Mouse (Mus musculus) R1 (cell line): ENCODE results near the gene Tbx21.

ENCODE experiments used
- DNase-seq: peaks from one replicate; pipeline ENCODE4 v3.0.0-alpha.2; 2018; ENCODE audit warnings: low read depth, low spot score

Tbx21 gene

GRCm38 (mm10) chr11:97131683-97132082, 16.6 kb upstream of the Tbx21 start:
- no peak for DNase-seq

GRCm38 (mm10) chr11:97130318-97130717, 15.2 kb upstream of the Tbx21 start:
- DNase-seq: no peak

GRCm38 (mm10) chr11:97128956-97129355, 13.8 kb upstream of the Tbx21 start:
- DNase-seq: no peak

- peak; percentile 49 for DNase-seq
Observed at GRCm38 (mm10) chr11:97127470-97128223, 12.5 kb upstream of the Tbx21 start.

GRCm38 (mm10) chr11:97126645-97127468, 11.7 kb upstream of the Tbx21 start:
- peak; percentile 58 for DNase-seq

- DNase-seq: no peak
Observed at GRCm38 (mm10) chr11:97124266-97125036, 9.3 kb upstream of the Tbx21 start.

- DNase-seq: peak; percentile 75
Observed at GRCm38 (mm10) chr11:97123282-97123890, 8.3 kb upstream of the Tbx21 start.

- DNase-seq: no peak
Observed at GRCm38 (mm10) chr11:97120641-97121040, 5.5 kb upstream of the Tbx21 start.

- no peak for DNase-seq
Observed at GRCm38 (mm10) chr11:97120221-97120620, 5.1 kb upstream of the Tbx21 start.

- no peak for DNase-seq
Observed at GRCm38 (mm10) chr11:97115797-97116196, 666 bp upstream of the Tbx21 start.

- DNase-seq: peak; percentile 48
Observed at GRCm38 (mm10) chr11:97112519-97113125, 2.5 kb downstream of the Tbx21 start.

GRCm38 (mm10) chr11:97108976-97109375, 6.2 kb downstream of the Tbx21 start:
- no peak for DNase-seq

- DNase-seq: no peak
Observed at GRCm38 (mm10) chr11:97104091-97104483, 11.0 kb downstream of the Tbx21 start.

GRCm38 (mm10) chr11:97103163-97104090, 11.7 kb downstream of the Tbx21 start:
- DNase-seq: no peak

- peak; percentile 74 for DNase-seq
Observed at GRCm38 (mm10) chr11:97101722-97102121, 13.4 kb downstream of the Tbx21 start.

- DNase-seq: no peak
Observed at GRCm38 (mm10) chr11:97098791-97099190, 16.3 kb downstream of the Tbx21 start.

- no peak for DNase-seq
Observed at GRCm38 (mm10) chr11:97094600-97094999, 20.5 kb downstream of the Tbx21 start.

- peak; percentile 32 for DNase-seq
Observed at GRCm38 (mm10) chr11:97086365-97086764, 28.8 kb downstream of the Tbx21 start.

- DNase-seq: peak; percentile 78
Observed at GRCm38 (mm10) chr11:97084821-97085505, 30.2 kb downstream of the Tbx21 start.
